Mouse (Mus musculus) limb, embryonic 13.5 days (tissue): Measurements from ENCODE around the gene Phactr3. TPM values are rescaled to one million over a fixed set of nuclear protein-coding genes. Genes with fewer than 3 reads are reported as not detected.

Source experiments
- ATAC-seq: fragments of 200-750 bp; cut with Nextera tagmentation; 2 replicates; pipeline ENCODE4 v1.8.0; 2017; ENCODE audit warnings: low read depth, moderate number of reproducible peaks, moderate TSS enrichment; ENCODE audit not compliant: low FRiP score
- H3K27ac ChIP-seq: fragments of 300-500 bp; sonication (generic); 2 replicates; pipeline ENCODE4 v1.5.1; 2015; ENCODE audit warnings: inconsistent platforms, mild to moderate bottlenecking, moderate library complexity
- H3K27me3 ChIP-seq: fragments of 300-500 bp; sonication (generic); 2 replicates; pipeline ENCODE4 v1.6.1; 2015; ENCODE audit warnings: mild to moderate bottlenecking, inconsistent platforms
- H3K36me3 ChIP-seq: fragments of 300-500 bp; sonication (generic); 2 replicates; pipeline ENCODE4 v1.6.1; 2015; ENCODE audit warnings: inconsistent platforms, mild to moderate bottlenecking, moderate library complexity
- H3K4me1 ChIP-seq: fragments of 300-500 bp; sonication (generic); 2 replicates; pipeline ENCODE4 v1.6.1; 2015; ENCODE audit warnings: inconsistent platforms
- H3K4me2 ChIP-seq: fragments of 300-500 bp; sonication (generic); replicated peaks from 2 replicates; pipeline ENCODE4 v1.6.1; 2015; ENCODE audit warnings: inconsistent platforms, mild to moderate bottlenecking, moderate library complexity
- H3K4me3 ChIP-seq: fragments of 300-500 bp; sonication (generic); 2 replicates; pipeline ENCODE4 v1.5.1; 2015; ENCODE audit warnings: moderate library complexity, mild to moderate bottlenecking, inconsistent platforms
- H3K9ac ChIP-seq: fragments of 300-500 bp; sonication (generic); 2 replicates; pipeline ENCODE4 v1.6.1; 2015; ENCODE audit warnings: mild to moderate bottlenecking, inconsistent platforms
- H3K9me3 ChIP-seq: fragments of 300-500 bp; sonication (generic); 2 replicates; pipeline ENCODE4 v1.6.1; 2016; ENCODE audit warnings: inconsistent platforms
- WGBS: fragments of 180-500 bp; shearing (Covaris S2); methylation state at CpG from one replicate; pipeline ENCODE4 v1.1.7; 2015; 5-methylcytosine and 5-hydroxymethylcytosine counted together
- polyA plus RNA-seq: library from polyadenylated mRNA; unstranded; fragments of >200 nt; fragmentation: Nextera tagmentation; extraction: Ambion mirVana; gene quantifications from 2 replicates; pipeline ENCODE4 v1.2.1, GENCODE M21; 2015

Gene Phactr3
- polyA plus RNA-seq, 1 experiment from 2014 or later, result 1.2 TPM

DNA sequence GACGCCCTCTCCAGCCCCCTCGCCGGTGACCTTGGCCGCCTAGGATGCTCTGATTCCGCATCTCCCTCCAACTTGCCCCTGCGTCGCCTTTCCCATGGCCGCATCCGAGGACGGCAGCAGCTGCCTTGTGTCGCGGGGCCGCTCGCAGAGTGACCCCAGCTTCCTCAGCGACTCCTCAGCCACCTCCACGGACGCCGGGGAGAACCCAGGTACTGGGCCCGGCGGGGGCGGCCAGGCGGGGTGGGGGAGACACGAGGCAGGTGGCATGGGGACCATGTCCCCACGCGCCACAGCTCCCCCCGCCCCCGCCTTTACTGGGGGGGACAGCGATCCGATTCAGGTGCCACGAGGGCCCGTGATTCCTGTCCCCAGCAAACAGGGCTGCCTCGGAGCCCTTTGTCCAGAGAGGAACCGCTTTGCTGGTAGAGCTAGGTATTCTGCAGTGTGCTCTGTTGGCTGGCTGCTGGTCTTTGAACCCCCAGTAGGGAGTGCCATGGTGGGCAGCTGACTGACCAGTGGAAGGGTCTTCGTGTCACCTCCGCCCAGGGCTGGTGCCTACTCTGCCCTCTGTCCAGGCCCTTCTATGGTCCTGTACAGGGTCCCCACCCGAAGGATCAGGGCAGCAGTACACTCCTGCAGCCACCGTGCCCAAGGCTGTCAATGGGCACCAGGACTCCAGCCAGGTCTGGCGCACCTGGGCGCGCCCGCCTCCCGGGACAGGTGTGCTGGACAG is 23.7 kb downstream of the Phactr3 start:
- H3K9ac ChIP-seq, result peak overlapping the region; percentile 64
- H3K4me1 ChIP-seq, result peaks cover 14% of the 10 kb centered on the region
- ATAC-seq, result no peak
- WGBS, result 6% methylated on average over 42 of the region's 42 CpGs
- no peak overlapping the region for H3K27ac ChIP-seq
- no peaks in the 10 kb centered on the region for H3K36me3 ChIP-seq
- no peaks in the 10 kb centered on the region for H3K9me3 ChIP-seq
- H3K4me3 ChIP-seq, result peak overlapping the region; percentile 41
- H3K4me2 ChIP-seq, result peak overlapping the region; percentile 83
- H3K27me3 ChIP-seq, result peaks cover 17% of the 10 kb centered on the region

DNA sequence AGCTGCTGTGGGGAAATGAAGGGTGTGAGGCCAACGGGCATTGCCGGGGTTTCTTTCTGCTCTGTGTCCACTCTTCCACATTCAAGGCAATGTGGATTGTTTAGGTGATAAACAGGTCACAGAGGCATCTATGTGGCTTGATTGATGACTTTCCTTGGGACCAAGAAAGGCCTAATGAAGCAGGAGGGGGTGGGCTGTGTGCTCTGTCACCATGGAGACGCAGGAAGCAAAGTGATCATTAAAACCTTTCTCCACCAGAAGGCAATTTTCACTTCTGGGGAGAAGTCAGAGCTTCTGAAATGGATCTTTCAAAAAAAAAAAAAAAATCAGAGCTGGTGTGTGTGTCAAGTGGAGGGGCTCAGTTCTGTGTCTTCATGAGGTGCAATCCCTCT is 24.2 kb downstream of the Phactr3 start:
- Histone ChIP-seq H3K9me3 (no peaks in the 10 kb centered on the region), H3K4me1 (peaks cover 14% of the 10 kb centered on the region), H3K27me3 (peaks cover 17% of the 10 kb centered on the region), H3K4me3 (no peak overlapping the region), H3K27ac (no peak overlapping the region), H3K4me2 (peak overlapping the region; percentile 83), H3K9ac (0 out of 2 replicates have a peak overlapping the region, but pooled peaks have one; percentile 64), H3K36me3 (no peaks in the 10 kb centered on the region)
- WGBS, result 5% methylated on average over 3 of the region's 3 CpGs
- no peak for ATAC-seq

DNA sequence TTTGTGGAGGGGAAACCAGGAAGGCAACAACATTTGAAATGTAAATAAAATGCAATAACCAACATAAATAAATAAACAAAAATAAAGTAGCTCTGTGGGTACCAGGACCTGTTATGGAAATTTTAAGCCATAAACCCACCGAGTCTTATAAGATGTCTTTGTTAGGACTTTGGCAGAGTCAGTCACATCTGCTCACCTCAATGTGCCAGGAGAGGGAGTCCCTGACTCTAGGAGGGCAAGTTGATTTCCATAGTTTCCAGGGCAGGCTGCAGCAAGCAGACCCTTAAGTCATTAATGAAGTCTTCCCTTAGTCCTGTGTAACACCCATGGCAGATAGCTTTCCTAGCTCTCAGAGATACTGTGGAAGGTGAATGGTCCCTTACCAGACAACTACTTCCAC is 25.1 kb downstream of the Phactr3 start:
- Histone ChIP-seq H3K9me3 (no peaks in the 10 kb centered on the region), H3K36me3 (no peaks in the 10 kb centered on the region), H3K4me3 (no peak overlapping the region), H3K4me1 (peaks cover 14% of the 10 kb centered on the region), H3K27me3 (peaks cover 17% of the 10 kb centered on the region), H3K9ac (no peak overlapping the region), H3K27ac (no peak overlapping the region), H3K4me2 (no peak overlapping the region)
- no peak for ATAC-seq
- WGBS, result 63% methylated on average over 1 of the region's 1 CpGs

DNA sequence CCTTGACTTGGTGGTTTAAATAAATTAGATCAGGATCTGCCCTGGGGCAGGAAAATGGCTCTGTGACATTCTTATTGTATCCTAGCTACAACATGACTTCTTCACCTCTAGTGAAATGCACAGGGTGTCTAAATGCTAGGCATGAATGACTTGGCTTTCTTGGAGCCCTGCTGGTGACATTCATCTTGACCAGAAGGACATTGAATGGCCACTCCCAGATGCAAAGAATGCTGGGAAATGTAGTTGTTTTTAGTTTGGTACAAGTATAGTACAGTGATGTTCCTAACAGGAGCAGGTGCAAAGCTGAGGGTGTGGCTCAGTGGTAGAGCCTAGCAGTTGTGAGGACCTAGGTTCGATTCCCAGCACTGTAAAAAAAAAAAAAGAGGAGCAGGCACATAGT is 30.5 kb downstream of the Phactr3 start:
- no peak overlapping the region for H3K4me3 ChIP-seq
- peaks cover 6% of the 10 kb centered on the region for H3K4me1 ChIP-seq
- no peak overlapping the region for H3K4me2 ChIP-seq
- H3K9me3 ChIP-seq, result no peaks in the 10 kb centered on the region
- WGBS, result 59% methylated on average over 1 of the region's 1 CpGs
- H3K9ac ChIP-seq, result no peak overlapping the region
- H3K27ac ChIP-seq, result no peak overlapping the region
- no peaks in the 10 kb centered on the region for H3K36me3 ChIP-seq
- no peaks in the 10 kb centered on the region for H3K27me3 ChIP-seq
- ATAC-seq, result no peak

DNA sequence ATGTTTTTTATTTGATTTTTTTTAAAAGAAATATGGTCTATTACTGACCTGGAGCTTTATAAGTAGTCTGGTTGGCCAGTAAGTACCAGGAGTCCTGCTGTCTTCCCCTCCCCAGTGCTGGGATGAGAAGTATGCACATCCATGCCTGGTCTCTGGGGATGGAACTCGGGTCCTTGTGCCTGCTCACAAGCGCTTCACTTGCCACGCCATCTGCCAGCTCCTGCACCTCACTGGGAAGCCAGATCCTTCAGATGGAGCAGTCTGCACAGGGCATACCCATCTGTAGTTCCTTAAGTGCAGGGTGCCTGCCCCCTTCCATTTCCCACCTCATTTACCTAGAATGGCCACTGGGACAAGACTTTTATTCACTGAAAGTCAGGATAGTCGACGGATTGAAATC is 31.9 kb downstream of the Phactr3 start:
- 86% methylated on average over 5 of the region's 5 CpGs for WGBS
- no peaks in the 10 kb centered on the region for H3K27me3 ChIP-seq
- peaks cover 15% of the 10 kb centered on the region for H3K4me1 ChIP-seq
- H3K9me3 ChIP-seq, result no peaks in the 10 kb centered on the region
- no peak for ATAC-seq
- H3K4me2 ChIP-seq, result no peak overlapping the region
- H3K4me3 ChIP-seq, result no peak overlapping the region
- H3K9ac ChIP-seq, result no peak overlapping the region
- H3K27ac ChIP-seq, result no peak overlapping the region
- no peaks in the 10 kb centered on the region for H3K36me3 ChIP-seq

DNA sequence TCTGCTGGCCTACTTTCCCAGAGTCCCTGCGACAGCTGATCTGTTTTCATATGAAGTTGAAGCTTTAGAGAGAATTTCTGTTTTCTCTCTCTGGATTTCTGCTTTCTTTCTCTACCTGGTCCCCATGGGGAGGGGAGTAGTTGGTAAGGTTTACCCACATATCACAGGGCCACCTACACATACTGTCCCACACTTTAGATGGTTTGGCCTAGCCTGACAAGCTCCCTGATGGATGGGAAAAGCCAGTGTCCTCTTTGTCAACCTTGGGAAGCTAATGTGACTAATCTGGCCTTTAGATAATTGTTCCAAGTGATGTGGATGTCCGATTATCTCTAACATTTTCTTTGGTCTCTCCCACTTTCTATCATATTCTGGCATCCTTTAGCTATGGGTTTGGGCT is 34.8 kb downstream of the Phactr3 start:
- no peak overlapping the region for H3K27ac ChIP-seq
- WGBS, result 89% methylated on average over 2 of the region's 2 CpGs
- no peak overlapping the region for H3K4me3 ChIP-seq
- H3K9me3 ChIP-seq, result no peaks in the 10 kb centered on the region
- no peaks in the 10 kb centered on the region for H3K27me3 ChIP-seq
- no peak overlapping the region for H3K4me2 ChIP-seq
- H3K4me1 ChIP-seq, result peaks cover 15% of the 10 kb centered on the region
- no peaks in the 10 kb centered on the region for H3K36me3 ChIP-seq
- H3K9ac ChIP-seq, result no peak overlapping the region
- no peak for ATAC-seq

DNA sequence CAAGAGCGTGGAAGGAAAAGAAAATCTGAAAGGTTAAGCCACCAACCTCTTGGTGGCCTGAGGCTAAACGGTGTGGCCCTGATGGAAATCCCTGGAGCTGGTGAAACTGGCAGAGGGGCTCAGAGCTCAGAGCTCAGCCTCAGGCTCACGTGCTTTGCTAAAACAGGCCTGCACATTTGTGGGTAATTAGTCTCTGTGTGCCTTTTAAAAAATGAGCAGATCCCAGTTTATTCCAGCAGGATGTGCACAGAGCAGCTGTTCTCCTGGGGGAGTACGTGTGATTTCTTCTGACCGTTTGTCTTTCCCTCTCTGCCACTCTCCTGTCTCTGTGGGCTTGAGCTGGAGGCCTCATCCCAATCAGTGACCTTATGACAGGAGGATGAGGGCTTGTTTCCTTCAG is 35.4 kb downstream of the Phactr3 start:
- H3K36me3 ChIP-seq, result no peaks in the 10 kb centered on the region
- WGBS, result 22% methylated on average over 5 of the region's 5 CpGs
- no peaks in the 10 kb centered on the region for H3K9me3 ChIP-seq
- no peak overlapping the region for H3K27ac ChIP-seq
- no peaks in the 10 kb centered on the region for H3K27me3 ChIP-seq
- no peak overlapping the region for H3K9ac ChIP-seq
- H3K4me3 ChIP-seq, result no peak overlapping the region
- H3K4me1 ChIP-seq, result peaks cover 15% of the 10 kb centered on the region
- ATAC-seq, result no peak
- no peak overlapping the region for H3K4me2 ChIP-seq

DNA sequence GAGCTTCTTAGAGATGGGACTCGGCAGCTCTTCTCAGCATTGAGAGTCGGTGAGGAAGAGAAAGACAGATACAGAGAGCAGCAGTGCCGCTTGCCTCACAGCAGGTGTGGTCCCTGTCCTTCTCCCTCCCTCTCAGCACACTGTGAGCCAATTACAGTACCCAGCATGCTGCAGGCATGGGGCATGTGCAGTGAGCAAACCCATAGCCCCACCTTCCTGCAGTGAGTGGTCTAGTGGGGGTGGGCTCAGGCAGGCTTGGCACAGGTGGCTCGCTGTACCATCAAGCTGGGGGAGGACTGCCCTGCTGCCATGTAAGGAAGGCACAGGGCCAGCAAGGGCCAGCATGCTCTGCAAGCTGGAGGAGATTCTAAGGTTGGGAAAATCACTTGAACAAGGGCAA is 35.8 kb downstream of the Phactr3 start:
- WGBS, result 59% methylated on average over 4 of the region's 4 CpGs
- Histone ChIP-seq H3K27me3 (no peaks in the 10 kb centered on the region), H3K4me1 (peaks cover 15% of the 10 kb centered on the region), H3K36me3 (no peaks in the 10 kb centered on the region), H3K27ac (no peak overlapping the region), H3K9me3 (no peaks in the 10 kb centered on the region), H3K9ac (no peak overlapping the region), H3K4me3 (no peak overlapping the region), H3K4me2 (no peak overlapping the region)
- ATAC-seq, result peak; percentile 28; the same call in 1 of the 2 replicates

DNA sequence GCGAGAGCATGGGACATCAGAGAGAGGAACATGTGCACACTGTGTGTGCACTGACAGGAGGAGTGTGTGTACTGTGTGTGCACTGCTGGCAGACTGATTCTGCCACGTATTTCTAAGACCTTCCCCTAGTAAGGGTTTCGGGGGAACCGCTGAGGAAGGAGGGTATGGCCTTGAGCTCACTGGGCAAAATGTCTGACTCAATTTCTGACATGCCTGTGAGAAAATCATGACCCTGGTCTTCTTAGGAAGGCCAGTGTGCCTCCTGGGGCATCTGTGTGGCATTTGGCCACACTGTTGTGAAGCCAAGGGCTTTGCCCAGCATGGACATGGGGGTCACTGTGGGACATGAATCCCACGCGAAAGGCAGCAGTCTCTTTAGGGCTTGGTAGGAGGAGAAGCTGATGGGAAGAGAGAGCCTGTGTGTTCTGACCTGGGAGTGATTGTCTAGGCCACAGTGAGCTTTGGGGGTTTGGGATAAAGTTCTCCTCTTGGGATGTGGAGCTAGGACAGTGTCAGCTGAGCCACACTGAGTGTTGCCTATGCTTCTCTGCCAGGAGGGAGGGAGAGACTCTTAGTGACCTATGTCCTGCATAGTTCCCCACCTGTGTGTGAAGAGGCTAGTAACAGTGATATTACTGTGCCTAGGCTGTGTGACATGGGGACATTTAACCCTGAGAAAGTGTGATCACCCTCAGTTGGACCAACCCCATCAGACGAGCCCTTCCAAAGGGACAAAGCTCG is 36.6 kb downstream of the Phactr3 start:
- ATAC-seq, result no peak

DNA sequence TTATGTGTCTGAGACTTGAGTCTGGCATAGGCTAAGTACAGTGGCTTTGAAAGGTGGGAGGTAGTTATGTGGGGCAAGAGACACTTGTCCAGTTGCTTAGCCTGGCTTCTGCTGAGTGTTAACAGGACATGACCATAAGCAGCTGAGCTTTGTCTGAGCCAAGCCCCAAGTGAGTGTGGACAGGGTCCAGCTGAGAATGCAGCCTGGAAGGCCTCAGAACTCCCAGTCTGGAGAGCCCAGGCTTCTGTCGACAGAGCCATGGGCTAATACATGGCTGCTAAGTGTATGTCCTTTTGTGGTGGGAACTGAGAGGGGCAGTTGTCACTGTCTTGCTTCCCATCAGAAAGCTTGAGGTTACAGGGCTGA is 37.1 kb downstream of the Phactr3 start:
- ATAC-seq, result no peak
- 59% methylated on average over 1 of the region's 1 CpGs for WGBS

More for the DNA sequence above, 36.6 kb downstream of the Phactr3 start:
- Histone ChIP-seq H3K9me3 (no peaks in the 10 kb centered on the region), H3K27me3 (no peaks in the 10 kb centered on the region), H3K27ac (no peak overlapping the region), H3K36me3 (no peaks in the 10 kb centered on the region), H3K4me2 (no peak overlapping the region), H3K4me3 (no peak overlapping the region), H3K9ac (no peak overlapping the region), H3K4me1 (peaks cover 15% of the 10 kb centered on the region)
- 72% methylated on average over 8 of the region's 8 CpGs for whole genome bisulfite sequencing

DNA sequence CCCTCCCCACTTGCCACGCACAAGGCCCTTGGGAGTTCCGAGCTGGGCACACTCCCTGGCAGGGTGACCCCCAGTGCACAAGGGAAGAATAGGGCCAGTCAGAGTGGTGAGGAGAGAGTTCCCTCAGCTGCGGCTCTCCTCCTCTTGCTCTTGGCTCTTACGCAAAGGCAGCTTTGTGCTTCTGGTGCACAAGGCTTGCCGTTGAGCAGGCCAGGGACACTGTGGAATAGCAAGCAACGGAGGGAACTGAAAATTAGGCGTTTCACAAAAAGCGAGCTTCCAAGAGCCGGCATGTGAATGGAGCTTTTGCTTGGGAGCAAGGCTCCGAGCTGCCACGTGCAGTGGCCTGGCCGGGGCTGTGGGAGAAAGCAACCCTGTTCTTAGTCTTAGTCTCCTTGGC is 40.2 kb downstream of the Phactr3 start:
- Histone ChIP-seq H3K4me1 (peaks cover 12% of the 10 kb centered on the region), H3K27ac (0 out of 2 replicates have a peak overlapping the region, but pooled peaks have one; percentile 48), H3K4me3 (no peak overlapping the region), H3K4me2 (no peak overlapping the region), H3K36me3 (no peaks in the 10 kb centered on the region), H3K9ac (no peak overlapping the region), H3K27me3 (no peaks in the 10 kb centered on the region), H3K9me3 (no peaks in the 10 kb centered on the region)
- peak; percentile 34; the same call in 1 of the 2 replicates for ATAC-seq
- 80% methylated on average over 12 of the region's 12 CpGs for WGBS

More for the DNA sequence above, 37.1 kb downstream of the Phactr3 start:
- no peak overlapping the region for H3K27ac ChIP-seq
- H3K4me1 ChIP-seq, result peaks cover 15% of the 10 kb centered on the region
- H3K9ac ChIP-seq, result peak overlapping the region; percentile 13; the same call in 1 of the 2 replicates
- H3K36me3 ChIP-seq, result no peaks in the 10 kb centered on the region
- no peak overlapping the region for H3K4me2 ChIP-seq
- no peaks in the 10 kb centered on the region for H3K27me3 ChIP-seq
- no peaks in the 10 kb centered on the region for H3K9me3 ChIP-seq
- no peak overlapping the region for H3K4me3 ChIP-seq

DNA sequence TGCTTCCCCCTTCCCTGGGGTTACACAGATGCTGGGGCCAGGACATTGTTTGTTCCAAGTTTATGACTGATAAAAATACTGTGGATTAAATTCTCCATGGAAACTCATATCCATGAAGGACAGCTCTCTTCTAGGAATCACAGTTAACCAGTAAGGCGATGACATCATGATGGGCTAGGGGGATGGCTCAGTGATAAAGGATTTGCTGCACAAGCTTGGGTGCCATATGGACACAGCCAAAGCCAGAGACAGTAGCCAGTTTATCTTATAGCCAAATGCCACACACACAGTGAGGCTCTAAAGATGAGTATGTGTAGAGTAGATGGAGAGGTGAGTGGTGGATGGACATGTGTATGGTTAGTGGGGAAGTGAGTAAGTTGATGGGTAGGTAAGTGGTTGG is 45.2 kb downstream of the Phactr3 start:
- Histone ChIP-seq H3K4me1 (no peaks in the 10 kb centered on the region), H3K9ac (no peak overlapping the region), H3K9me3 (no peaks in the 10 kb centered on the region), H3K4me3 (no peak overlapping the region), H3K27ac (no peak overlapping the region), H3K36me3 (no peaks in the 10 kb centered on the region), H3K27me3 (no peaks in the 10 kb centered on the region), H3K4me2 (no peak overlapping the region)
- WGBS, result 96% methylated on average over 1 of the region's 1 CpGs
- no peak for ATAC-seq
